Mouse (Mus musculus) cerebellum, adult 2 months (tissue): Measurements from ENCODE around the gene Gpam.

Source experiments
- CTCF ChIP-seq: fragments of 200-500 bp; IDR thresholded peaks from 2 replicates; pipeline ENCODE4 v1.5.1; 2011; ENCODE audit warnings: low read depth, mild to moderate bottlenecking, control low read depth, low read length, moderate library complexity, borderline replicate concordance; ENCODE audit not compliant: insufficient read depth
- POLR2A ChIP-seq: fragments of 200-500 bp; IDR thresholded peaks from 2 replicates; pipeline ENCODE4 v1.6.1; 2011; ENCODE audit warnings: low read length, control low read depth, borderline replicate concordance; ENCODE audit not compliant: insufficient read depth

DNA sequence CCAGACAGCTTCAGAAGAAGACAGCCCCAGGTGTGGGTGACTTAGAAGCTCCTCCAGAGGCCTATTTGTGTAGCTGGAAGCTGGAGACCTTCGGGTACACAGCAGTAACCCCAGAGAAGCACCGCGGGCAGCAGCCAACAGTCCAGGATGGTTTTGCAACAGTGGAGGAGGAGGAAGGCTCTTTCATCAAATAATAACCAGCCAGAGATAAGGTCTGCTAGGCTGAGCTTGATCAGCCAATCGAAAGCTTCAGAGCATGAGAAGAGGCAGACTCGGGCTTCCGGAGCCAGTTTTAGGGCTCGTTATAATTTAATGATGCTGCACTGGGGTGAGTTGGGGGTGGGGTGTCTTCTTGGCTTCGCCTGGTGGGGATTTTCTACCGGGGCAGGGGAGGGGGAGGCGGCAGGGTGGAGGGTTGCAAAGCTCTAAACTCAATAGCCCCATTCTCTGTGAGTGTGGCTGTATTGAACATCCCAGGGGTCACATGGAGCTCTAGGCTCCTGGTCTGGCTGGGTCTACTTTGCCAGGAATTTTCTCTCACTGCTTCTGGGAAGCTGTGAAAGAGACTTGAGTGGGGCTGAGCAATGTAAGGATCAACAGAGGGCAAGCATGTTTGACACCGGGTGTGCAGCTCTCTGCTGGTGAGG lies at the start of gene Gpam:
- no peak for TF ChIP-seq POLR2A
- TF ChIP-seq CTCF = no peak
